Comparison of ENCODE assay signal across 17 mouse cellular contexts in genomic region chr9:108138118-108138517, GRCm38 (mm10). TPM values are rescaled to one million over a fixed set of nuclear protein-coding genes. Genes with fewer than 3 reads are reported as not detected.
"Had no signal": no experiment of that assay in that cellular context is flagged by ENCODE, and none has a peak within 500 bp of the region (broad histone marks: within the 10 kb centered on the region; RNA-seq: fewer than 3 reads in every experiment).

No protein-coding gene starts in this region.

- H3K27me3 ChIP-seq: kidney, embryonic 15.5 days; lung, embryonic 15.5 days; neural tube, embryonic 15.5 days had no signal

- H3K9me3 ChIP-seq: kidney, embryonic 15.5 days; liver, embryonic 13.5 days; lung, embryonic 15.5 days; midbrain, embryonic 12.5 days; neural tube, embryonic 15.5 days had no signal

- H3K4me3 ChIP-seq: kidney, embryonic 15.5 days; liver, embryonic 13.5 days; lung, embryonic 15.5 days; midbrain, embryonic 12.5 days; neural tube, embryonic 15.5 days had no signal

- H3K4me2 ChIP-seq: kidney, embryonic 15.5 days; liver, embryonic 13.5 days; lung, embryonic 15.5 days; midbrain, embryonic 12.5 days; neural tube, embryonic 15.5 days had no signal

- H3K27ac ChIP-seq: kidney, embryonic 15.5 days; liver, embryonic 13.5 days; lung, embryonic 15.5 days; macrophage; midbrain, embryonic 12.5 days; neural tube, embryonic 15.5 days; stomach, postnatal 0 days had no signal

- H3K36me3 ChIP-seq: kidney, embryonic 15.5 days; liver, embryonic 13.5 days; lung, embryonic 15.5 days had no signal

- ATAC-seq: liver, postnatal 0 days had no signal

- DNase-seq: kidney, adult 2 months; kidney, postnatal 14 days; left cerebral cortex, postnatal 4 days; liver, embryonic 13.5 days; liver, postnatal 0 days; lung, postnatal 14 days; thymus, adult 18-20 months; thymus, postnatal 14 days had no signal

- H3K4me1 ChIP-seq: kidney, embryonic 15.5 days; liver, embryonic 13.5 days; midbrain, embryonic 12.5 days; neural tube, embryonic 15.5 days had no signal

- H3K9ac ChIP-seq: kidney, embryonic 15.5 days; liver, embryonic 13.5 days; liver, postnatal 0 days; lung, embryonic 15.5 days; midbrain, embryonic 12.5 days; neural tube, embryonic 15.5 days had no signal

RNA-seq across cellular contexts. Expression of gene Mst1, which starts 57.9 kb away (rescaled TPM):
- total RNA-seq: layer of hippocampus, postnatal 36 days; left cerebral cortex, postnatal 4 days; megakaryocyte-erythroid progenitor cell, adult 5-6 weeks; midbrain, postnatal 0 days had no signal
- polyA plus RNA-seq: midbrain, postnatal 0 days; neural tube, embryonic 15.5 days had no signal
